Mouse (Mus musculus): ENCODE data around the gene Fktn. TPM values are rescaled to one million over a fixed set of nuclear protein-coding genes. Genes with fewer than 3 reads are reported as not detected.
"Not testable (repeated sequence)": the region's sequence is repeated elsewhere in the genome, so short reads cannot be mapped to it uniquely, and the experiment has no call there.

Gene Fktn
- polyA plus RNA-seq, 1 experiment from 2014 or later = 3.1 TPM

DNA sequence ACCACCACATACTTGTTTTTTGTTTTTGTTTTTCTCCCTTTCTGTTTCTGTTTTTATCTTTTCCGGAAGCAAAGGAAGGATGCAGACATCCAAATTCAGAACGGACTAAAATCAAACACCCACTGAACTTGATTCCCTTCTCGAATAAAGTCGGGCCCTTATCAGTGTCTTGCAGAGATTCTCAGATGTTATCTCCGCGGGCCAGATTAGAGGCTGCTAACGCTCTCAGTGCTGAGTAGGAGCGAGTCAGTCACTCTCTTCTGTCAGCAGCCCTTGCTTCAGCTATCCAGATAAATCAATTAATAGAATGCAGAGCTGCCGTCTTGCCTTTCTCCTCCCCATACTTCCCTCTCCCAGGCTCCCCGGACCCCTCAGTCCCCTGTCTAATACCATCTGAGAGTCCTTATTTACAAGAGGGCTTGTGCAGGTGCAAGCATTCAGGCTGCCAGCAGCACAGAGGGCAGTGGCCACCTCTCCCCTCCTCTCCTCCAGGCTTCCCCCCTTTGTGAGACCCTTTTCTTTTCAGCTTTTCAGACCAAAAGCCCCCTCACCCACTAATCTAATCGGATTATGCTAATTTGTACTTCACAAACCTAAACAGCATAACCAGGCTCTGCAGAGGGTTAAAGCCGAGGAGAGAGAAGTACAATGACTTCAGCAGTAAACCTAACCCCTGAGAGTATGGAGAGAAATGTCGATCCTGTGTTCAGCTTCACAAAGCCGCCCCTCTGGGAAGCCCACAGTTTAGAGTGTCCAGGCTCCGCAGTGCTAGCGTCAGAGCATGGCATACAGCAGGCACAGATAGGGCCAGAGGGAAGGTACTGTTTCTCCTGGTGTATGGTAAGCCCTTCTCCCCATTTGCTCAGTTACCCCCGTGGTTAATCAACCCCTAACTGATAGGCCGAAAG, 83.3 kb downstream of the Fktn start:
- ATAC-seq (ENCODE audit: insufficient read depth) = no peak
- H3K4me3 ChIP-seq (replicated peaks) = no peak overlapping the region
- H3K27ac ChIP-seq (replicated peaks) = no peak overlapping the region
- H3K36me3 ChIP-seq (replicated peaks) = no peaks in the 10 kb centered on the region
- H3K9me3 ChIP-seq (replicated peaks) = no peaks in the 10 kb centered on the region
- H3K27me3 ChIP-seq = no peaks in the 10 kb centered on the region
- H3K4me1 ChIP-seq (replicated peaks) = 0 out of 2 replicates have a peak, but pooled peaks cover 7% of the 10 kb centered on the region
- no peak overlapping the region for H3K4me2 ChIP-seq
- WGBS (ENCODE audit: insufficient replicate concordance) = 23% methylated on average over 18 of the region's 18 CpGs
- no peak overlapping the region for H3K9ac ChIP-seq

DNA sequence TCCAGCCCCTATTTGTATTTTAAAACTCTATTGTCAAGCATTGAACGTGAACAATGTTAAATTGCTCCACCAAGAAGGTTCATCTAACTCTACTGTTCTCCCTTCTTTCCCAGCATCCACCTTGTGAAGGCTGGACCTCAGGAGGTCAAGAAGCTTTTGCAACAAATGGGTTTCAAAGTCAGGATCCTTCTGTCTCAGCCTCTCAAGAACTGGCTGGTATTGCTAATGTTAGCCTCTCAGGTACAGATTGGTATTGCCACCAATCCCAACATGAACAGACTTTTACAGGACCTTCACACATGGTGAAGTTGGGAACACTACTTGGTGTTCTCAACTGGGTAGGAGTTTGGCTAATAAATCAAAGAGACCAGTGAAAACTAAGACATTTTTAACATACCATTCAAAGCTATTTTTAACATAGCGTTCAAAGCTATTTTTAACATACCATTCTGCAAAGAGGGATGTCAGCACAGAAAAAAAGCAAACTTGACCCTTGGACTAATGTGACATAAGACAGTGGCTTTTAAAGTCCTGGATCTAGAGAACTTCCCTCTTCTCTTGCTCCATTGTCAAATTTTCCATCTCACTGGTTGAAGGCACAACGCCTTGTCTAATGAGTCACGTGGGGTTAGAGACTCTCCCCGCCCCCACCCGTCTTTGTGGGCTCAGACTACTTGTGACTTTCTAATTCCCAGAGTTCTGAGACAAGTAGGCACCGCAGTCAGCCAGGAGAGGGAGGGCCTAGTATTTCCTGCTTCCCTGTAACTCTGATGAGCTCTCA, 85.3 kb downstream of the Fktn start:
- Histone ChIP-seq H3K4me1 (replicated peaks) (0 out of 2 replicates have a peak, but pooled peaks cover 7% of the 10 kb centered on the region), H3K36me3 (replicated peaks) (no peaks in the 10 kb centered on the region), H3K27me3 (no peaks in the 10 kb centered on the region), H3K27ac (replicated peaks) (no peak overlapping the region), H3K4me2 (no peak overlapping the region), H3K4me3 (replicated peaks) (no peak overlapping the region), H3K9me3 (replicated peaks) (no peaks in the 10 kb centered on the region), H3K9ac (no peak overlapping the region)
- no peak for ATAC-seq (ENCODE audit: insufficient read depth)
- WGBS (ENCODE audit: insufficient replicate concordance) = 38% methylated on average over 7 of the region's 7 CpGs

DNA sequence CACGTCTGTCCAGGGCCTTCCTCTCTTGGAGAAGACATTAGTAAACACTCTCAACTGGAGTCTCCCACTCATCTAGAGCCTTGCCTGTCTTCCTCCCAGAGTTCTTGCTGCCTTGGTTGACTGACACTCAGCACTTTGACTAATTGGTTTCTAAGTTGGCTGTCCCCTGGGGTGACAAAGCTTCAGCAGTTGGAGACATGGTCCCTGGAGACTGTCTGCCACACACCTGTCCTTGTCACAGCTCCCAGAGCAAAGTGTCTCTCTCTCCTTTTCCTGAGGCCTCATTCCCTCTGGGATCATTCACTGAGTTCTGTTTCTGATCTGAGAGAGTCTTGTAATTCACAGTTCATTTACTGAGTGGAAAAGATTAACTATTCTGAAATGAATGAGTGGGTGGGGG, 86.0 kb downstream of the Fktn start:
- Histone ChIP-seq H3K9ac (no peak overlapping the region), H3K27me3 (no peaks in the 10 kb centered on the region), H3K4me2 (no peak overlapping the region), H3K36me3 (replicated peaks) (no peaks in the 10 kb centered on the region), H3K27ac (replicated peaks) (no peak overlapping the region), H3K4me3 (replicated peaks) (no peak overlapping the region), H3K9me3 (replicated peaks) (no peaks in the 10 kb centered on the region), H3K4me1 (replicated peaks) (0 out of 2 replicates have a peak, but pooled peaks cover 7% of the 10 kb centered on the region)
- ATAC-seq (ENCODE audit: insufficient read depth) = no peak
- WGBS (ENCODE audit: insufficient replicate concordance) = 54% methylated on average over 1 of the region's 1 CpGs

DNA sequence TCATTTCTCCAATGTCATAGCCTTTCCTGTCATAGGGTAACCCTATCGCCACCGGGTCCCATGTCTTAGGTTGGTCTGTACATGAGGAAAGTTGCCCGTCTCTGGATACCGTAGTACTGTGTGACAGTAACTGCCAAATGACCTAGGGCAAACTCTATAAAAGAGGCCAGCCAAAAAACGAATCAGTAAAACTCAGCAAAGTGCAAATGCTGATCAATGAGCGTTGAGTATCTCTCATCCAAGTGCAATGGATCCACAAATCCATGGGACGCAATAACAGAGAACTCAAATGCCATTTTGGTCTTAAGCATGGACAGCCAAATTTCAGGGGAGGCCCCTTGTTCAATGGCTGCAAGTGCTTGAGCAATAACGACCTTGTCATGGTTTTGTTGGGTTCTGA, 89.9 kb downstream of the Fktn start:
- H3K4me1 ChIP-seq (replicated peaks); H3K36me3 ChIP-seq (replicated peaks); ATAC-seq (ENCODE audit: insufficient read depth); H3K4me3 ChIP-seq (replicated peaks); H3K9me3 ChIP-seq (replicated peaks); H3K27me3 ChIP-seq; H3K9ac ChIP-seq; H3K27ac ChIP-seq (replicated peaks); H3K4me2 ChIP-seq: not testable (repeated sequence)
- WGBS (ENCODE audit: insufficient replicate concordance) = 79% methylated on average over 8 of the region's 8 CpGs

DNA sequence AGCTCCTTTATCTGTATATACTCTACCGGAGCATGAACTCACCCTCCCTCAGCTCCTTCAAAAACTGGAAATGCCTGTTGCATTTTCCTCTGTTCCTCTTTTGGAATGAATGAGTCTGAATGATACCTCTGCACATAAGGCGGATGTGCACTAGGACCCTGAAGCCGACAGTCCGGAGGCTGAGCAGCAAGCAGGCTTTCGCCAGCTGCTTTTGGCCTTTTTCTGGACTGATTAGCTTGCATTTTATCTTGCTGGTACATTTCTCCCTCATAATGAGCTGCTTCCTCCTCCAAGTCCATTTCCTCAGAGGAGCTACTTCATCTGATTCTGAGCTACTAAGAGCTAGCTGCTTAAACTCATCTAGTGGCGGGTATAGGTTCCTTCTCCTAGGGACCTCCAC, 92.6 kb downstream of the Fktn start:
- not testable (repeated sequence) for H3K4me1 ChIP-seq (replicated peaks); H3K4me2 ChIP-seq; H3K9me3 ChIP-seq (replicated peaks); H3K27ac ChIP-seq (replicated peaks); ATAC-seq (ENCODE audit: insufficient read depth); H3K4me3 ChIP-seq (replicated peaks); H3K36me3 ChIP-seq (replicated peaks); H3K9ac ChIP-seq; H3K27me3 ChIP-seq
- 66% methylated on average over 6 of the region's 6 CpGs for WGBS (ENCODE audit: insufficient replicate concordance)

DNA sequence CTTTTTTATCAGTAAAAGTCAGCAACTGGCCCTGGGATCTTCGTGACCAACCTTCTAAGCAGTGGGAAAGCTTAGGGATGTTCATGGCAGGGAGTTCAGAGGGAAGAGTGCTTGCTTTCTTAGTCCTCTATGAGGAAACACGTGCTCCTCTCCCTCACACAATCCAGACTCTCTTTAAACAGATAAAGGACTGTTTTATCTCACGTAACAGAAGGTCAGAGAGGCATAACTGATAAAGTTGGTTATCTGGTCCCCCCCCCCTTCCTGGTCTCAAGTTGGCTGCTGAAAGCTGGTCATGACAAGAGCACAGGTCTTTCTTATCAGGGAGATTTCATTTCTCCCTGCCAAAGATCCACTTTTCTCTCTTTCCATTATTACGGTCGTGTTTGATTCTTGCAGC, 104.5 kb downstream of the Fktn start:
- Histone ChIP-seq H3K9ac (no peak overlapping the region), H3K27me3 (no peaks in the 10 kb centered on the region)
- WGBS (ENCODE audit: insufficient replicate concordance) = 15% methylated on average over 5 of the region's 5 CpGs

DNA sequence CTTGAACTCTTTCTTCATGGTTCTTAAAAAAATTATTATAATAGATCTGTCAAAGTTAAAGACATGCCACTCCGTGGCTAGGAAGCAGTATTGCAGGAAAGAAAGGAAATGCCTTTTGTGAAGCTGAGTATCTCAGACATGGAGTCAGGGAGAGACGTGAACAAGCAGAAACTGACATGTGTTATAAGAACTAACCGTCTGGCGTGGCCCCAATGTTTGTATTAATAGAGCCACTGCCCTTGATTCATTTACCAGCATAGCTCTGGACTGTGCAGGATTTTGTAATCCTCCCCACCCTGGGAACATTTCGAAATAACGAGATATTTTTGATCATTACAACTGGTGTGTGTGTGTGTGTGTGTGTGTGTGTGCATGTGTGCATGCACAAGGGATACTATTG, 109.9 kb downstream of the Fktn start:
- no peaks in the 10 kb centered on the region for H3K36me3 ChIP-seq (replicated peaks)
- no peak overlapping the region for H3K9ac ChIP-seq
- H3K4me1 ChIP-seq (replicated peaks) = peaks cover 13% of the 10 kb centered on the region; the same call in 1 of the 2 replicates
- H3K4me2 ChIP-seq = no peak overlapping the region
- no peaks in the 10 kb centered on the region for H3K27me3 ChIP-seq
- ATAC-seq (ENCODE audit: insufficient read depth) = no peak; the same call in 1 of the 2 replicates
- no peaks in the 10 kb centered on the region for H3K9me3 ChIP-seq (replicated peaks)
- H3K4me3 ChIP-seq (replicated peaks) = no peak overlapping the region
- WGBS (ENCODE audit: insufficient replicate concordance) = 35% methylated on average over 6 of the region's 6 CpGs
- H3K27ac ChIP-seq (replicated peaks) = no peak overlapping the region

More for the DNA sequence above, 104.5 kb downstream of the Fktn start:
- H3K4me1 ChIP-seq (replicated peaks) = 0 out of 2 replicates have a peak, but pooled peaks cover 4% of the 10 kb centered on the region
- H3K9me3 ChIP-seq (replicated peaks) = no peaks in the 10 kb centered on the region
- no peak overlapping the region for H3K4me3 ChIP-seq (replicated peaks)
- no peak for ATAC-seq (ENCODE audit: insufficient read depth)
- no peaks in the 10 kb centered on the region for H3K36me3 ChIP-seq (replicated peaks)
- no peak overlapping the region for H3K4me2 ChIP-seq
- H3K27ac ChIP-seq (replicated peaks) = no peak overlapping the region

DNA sequence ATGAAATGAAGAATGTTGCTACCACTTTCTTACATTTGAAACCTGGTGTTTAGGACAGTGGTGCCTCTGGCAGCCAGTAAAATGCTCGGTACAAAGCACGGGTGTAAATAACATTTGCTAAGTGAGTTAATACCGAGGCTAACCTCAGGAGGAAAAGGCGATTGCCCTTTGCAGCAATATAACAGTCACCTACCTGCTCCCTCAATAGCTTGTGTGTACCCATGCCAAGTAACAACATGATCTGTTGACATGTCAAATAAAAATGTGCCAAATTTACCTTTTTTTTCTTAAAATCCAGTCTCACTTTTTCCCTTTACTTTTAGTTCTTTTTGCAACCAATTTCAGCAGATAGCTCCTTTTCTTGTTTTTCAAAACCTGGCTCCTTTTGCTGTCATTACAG, 111.0 kb downstream of the Fktn start:
- 50% methylated on average over 4 of the region's 4 CpGs for WGBS (ENCODE audit: insufficient replicate concordance)
- ATAC-seq (ENCODE audit: insufficient read depth) = no peak
- Histone ChIP-seq H3K4me3 (replicated peaks) (no peak overlapping the region), H3K9ac (no peak overlapping the region), H3K27me3 (no peaks in the 10 kb centered on the region), H3K4me1 (replicated peaks) (peaks cover 13% of the 10 kb centered on the region; the same call in 1 of the 2 replicates), H3K27ac (replicated peaks) (no peak overlapping the region), H3K9me3 (replicated peaks) (no peaks in the 10 kb centered on the region), H3K4me2 (no peak overlapping the region), H3K36me3 (replicated peaks) (no peaks in the 10 kb centered on the region)

DNA sequence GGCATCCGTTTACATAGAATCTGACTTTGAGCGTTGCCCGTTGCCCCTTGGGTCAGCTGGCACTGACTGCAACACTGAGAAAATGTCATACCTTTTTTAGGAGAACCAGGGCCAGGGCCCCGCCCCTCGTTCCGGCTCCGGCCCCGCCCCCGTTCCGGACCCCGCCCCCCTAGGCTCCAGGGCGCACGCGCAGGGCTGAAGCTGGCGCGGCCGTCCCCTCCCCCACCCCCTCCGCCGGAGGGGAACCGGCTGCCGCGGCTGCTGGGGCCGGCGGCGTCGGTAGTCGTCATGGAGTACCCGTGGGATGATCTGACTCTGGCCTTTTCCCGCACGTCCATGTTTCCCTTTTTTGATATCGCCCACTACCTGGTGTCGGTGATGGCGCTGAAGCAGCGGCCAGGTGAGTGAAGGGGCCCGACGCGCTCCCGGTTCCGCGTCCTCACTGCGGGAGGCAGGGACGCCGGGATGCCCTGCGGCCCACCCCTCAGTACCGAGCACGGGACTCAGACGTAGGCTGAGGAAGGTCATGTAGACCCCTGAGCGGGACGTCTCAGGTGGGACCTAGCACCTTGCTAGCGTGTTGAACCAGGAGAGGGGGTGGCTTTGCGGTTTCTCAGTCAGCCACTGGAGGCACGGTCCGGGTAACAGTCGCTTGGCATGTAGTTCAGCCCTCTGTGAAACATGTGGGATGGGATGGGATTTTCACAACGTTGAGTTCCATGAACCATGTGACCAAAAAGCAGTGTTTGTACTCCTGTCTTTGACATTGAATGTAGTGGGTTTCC, 112.2 kb downstream of the Fktn start, which contains the start of gene Tmem38b:
Gene Tmem38b (plus strand): TSS at position 225 of the 785 bp plus-strand sequence.
- under 1% methylated on average over 55 of the region's 55 CpGs for WGBS (ENCODE audit: insufficient replicate concordance)

DNA sequence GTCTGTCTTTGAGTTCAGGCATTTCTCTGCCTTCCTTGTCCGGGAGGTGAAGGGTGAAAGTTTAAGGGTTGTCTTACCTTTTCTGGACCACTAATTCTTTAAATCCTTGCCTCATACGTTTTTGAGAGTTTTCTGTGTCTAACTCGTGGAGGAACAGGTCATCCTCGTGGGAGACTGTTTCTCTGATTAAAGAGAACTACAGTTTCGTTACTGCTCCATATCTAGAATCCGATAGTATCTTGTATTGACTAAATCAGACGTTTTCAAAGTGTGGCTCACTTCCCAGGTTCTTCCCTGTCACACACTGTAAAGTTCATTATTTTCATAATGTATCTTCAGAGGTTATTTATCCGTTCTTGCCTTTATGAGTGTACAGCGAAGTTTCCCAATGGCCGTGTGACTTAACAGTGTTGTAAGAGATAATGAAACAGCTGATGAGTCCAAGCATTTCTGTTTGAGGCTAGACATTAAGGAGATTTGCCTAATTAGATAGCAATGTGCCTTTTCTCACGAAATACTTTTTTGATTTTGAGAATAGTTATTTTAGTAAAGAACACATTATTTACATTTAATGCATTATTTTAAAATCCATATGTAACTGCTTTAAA, 112.9 kb downstream of the Fktn start:
- H3K4me1 ChIP-seq (replicated peaks) = peaks cover 16% of the 10 kb centered on the region; the same call in 1 of the 2 replicates
- H3K36me3 ChIP-seq (replicated peaks) = no peaks in the 10 kb centered on the region
- no peaks in the 10 kb centered on the region for H3K27me3 ChIP-seq
- no peak for ATAC-seq (ENCODE audit: insufficient read depth)
- peak overlapping the region; percentile 56 for H3K27ac ChIP-seq (replicated peaks)
- WGBS (ENCODE audit: insufficient replicate concordance) = 2% methylated on average over 11 of the region's 11 CpGs
- peak overlapping the region; percentile 70 for H3K9ac ChIP-seq
- H3K4me2 ChIP-seq = peak overlapping the region; percentile 90
- no peaks in the 10 kb centered on the region for H3K9me3 ChIP-seq (replicated peaks)
- H3K4me3 ChIP-seq (replicated peaks) = peak overlapping the region; percentile 72

More for the DNA sequence above, 112.2 kb downstream of the Fktn start, which contains the start of gene Tmem38b:
- Histone ChIP-seq H3K4me1 (replicated peaks) (peaks cover 16% of the 10 kb centered on the region; the same call in 1 of the 2 replicates), H3K9ac (peak within 1 kb of the TSS; percentile 70), H3K4me2 (peak within 1 kb of the TSS; percentile 90), H3K27ac (replicated peaks) (peak within 1 kb of the TSS; percentile 56), H3K9me3 (replicated peaks) (no peaks in the 10 kb centered on the region), H3K4me3 (replicated peaks) (peak within 1 kb of the TSS; percentile 72), H3K36me3 (replicated peaks) (no peaks in the 10 kb centered on the region), H3K27me3 (no peaks in the 10 kb centered on the region)
- ATAC-seq (ENCODE audit: insufficient read depth) = peak; percentile 81

All from liver, embryonic 15.5 days (tissue).